Mouse (Mus musculus) layer of hippocampus, adult 2 months (tissue): ENCODE data around the gene Ptgis. TPM values are rescaled to one million over a fixed set of nuclear protein-coding genes. Genes with fewer than 3 reads are reported as not detected.

Source experiments
- DNase-seq, 2 experiments: peaks; one replicate each; pipeline ENCODE4 v3.0.0; 2022; ENCODE audit warnings: low spot score in 2 of 2
- H3K27ac ChIP-seq: fragments of 200-600 bp; 2 replicates; pipeline ENCODE4 v1.8.1; 2022
- H3K4me3 ChIP-seq: fragments of 200-600 bp; 2 replicates; pipeline ENCODE4 v1.8.1; 2022; ENCODE audit warnings: mild to moderate bottlenecking
- CTCF ChIP-seq: fragments of 200-600 bp; conservative IDR thresholded peaks from 2 replicates; pipeline ENCODE4 v1.8.1; 2022; ENCODE audit warnings: antibody characterized with exemption, mild to moderate bottlenecking, moderate library complexity
- total RNA-seq, 2 experiments: library from RNA; stranded (reverse); gene quantifications; 2 replicates each; pipeline ENCODE4 v1.2.3; 2021

Gene Ptgis
- total RNA-seq, 2 experiments from 2014 or later, result 0.72 to 0.81 TPM

GRCm38 (mm10) chr2:167270496-167270895, 30.1 kb upstream of the Ptgis start:
- H3K27ac ChIP-seq, result no peak overlapping the region
- DNase-seq, result no peak

GRCm38 (mm10) chr2:167268721-167269120, 28.3 kb upstream of the Ptgis start:
- no peak overlapping the region for H3K27ac ChIP-seq
- TF ChIP-seq CTCF, result no peak
- no peak for DNase-seq
- no peak overlapping the region for H3K4me3 ChIP-seq

More at GRCm38 (mm10) chr2:167270496-167270895, 30.1 kb upstream of the Ptgis start:
- no peak overlapping the region for H3K4me3 ChIP-seq
- TF ChIP-seq CTCF, result no peak

GRCm38 (mm10) chr2:167268411-167268690, 27.9 kb upstream of the Ptgis start:
- Histone ChIP-seq H3K4me3 (no peak overlapping the region), H3K27ac (no peak overlapping the region)
- no peak for DNase-seq
- no peak for TF ChIP-seq CTCF

- no peak for TF ChIP-seq CTCF
- Histone ChIP-seq H3K4me3 (no peak overlapping the region), H3K27ac (no peak overlapping the region)
- peak in 1 of 2 experiments; percentile 13 for DNase-seq
These were observed 27.4 kb upstream of the Ptgis start for GRCm38 (mm10) chr2:167267531-167268410.

GRCm38 (mm10) chr2:167266231-167266630, 25.8 kb upstream of the Ptgis start:
- H3K27ac ChIP-seq, result no peak overlapping the region
- no peak overlapping the region for H3K4me3 ChIP-seq
- no peak for DNase-seq
- no peak for TF ChIP-seq CTCF

GRCm38 (mm10) chr2:167265806-167266205, 25.4 kb upstream of the Ptgis start:
- no peak overlapping the region for H3K27ac ChIP-seq
- no peak for DNase-seq
- H3K4me3 ChIP-seq, result no peak overlapping the region
- TF ChIP-seq CTCF, result no peak

GRCm38 (mm10) chr2:167265021-167265420, 24.6 kb upstream of the Ptgis start:
- Histone ChIP-seq H3K4me3 (no peak overlapping the region), H3K27ac (no peak overlapping the region)
- TF ChIP-seq CTCF, result no peak
- DNase-seq, result no peak

GRCm38 (mm10) chr2:167263931-167264330, 23.5 kb upstream of the Ptgis start:
- H3K27ac ChIP-seq, result no peak overlapping the region
- H3K4me3 ChIP-seq, result no peak overlapping the region
- DNase-seq, result no peak
- TF ChIP-seq CTCF, result no peak

- DNase-seq, result no peak
- Histone ChIP-seq H3K4me3 (no peak overlapping the region), H3K27ac (no peak overlapping the region)
- TF ChIP-seq CTCF, result no peak
These were observed 22.8 kb upstream of the Ptgis start for GRCm38 (mm10) chr2:167263040-167263810.

GRCm38 (mm10) chr2:167262433-167262832, 22.0 kb upstream of the Ptgis start:
- DNase-seq, result no peak
- Histone ChIP-seq H3K27ac (no peak overlapping the region), H3K4me3 (no peak overlapping the region)
- TF ChIP-seq CTCF, result no peak

GRCm38 (mm10) chr2:167261106-167261505, 20.7 kb upstream of the Ptgis start:
- DNase-seq, result no peak

GRCm38 (mm10) chr2:167257790-167258189, 17.4 kb upstream of the Ptgis start:
- H3K4me3 ChIP-seq, result no peak overlapping the region
- no peak for TF ChIP-seq CTCF
- no peak for DNase-seq
- H3K27ac ChIP-seq, result no peak overlapping the region

More at GRCm38 (mm10) chr2:167261106-167261505, 20.7 kb upstream of the Ptgis start:
- Histone ChIP-seq H3K27ac (no peak overlapping the region), H3K4me3 (no peak overlapping the region)
- TF ChIP-seq CTCF, result no peak

- TF ChIP-seq CTCF, result no peak
- Histone ChIP-seq H3K27ac (no peak overlapping the region), H3K4me3 (no peak overlapping the region)
- DNase-seq, result no peak
These were observed 14.4 kb upstream of the Ptgis start for GRCm38 (mm10) chr2:167254808-167255207.
